Mouse (Mus musculus) right cerebral cortex, postnatal 14 days (tissue): ENCODE data around the gene Tmem43.
"Not testable (repeated sequence)": the region's sequence is repeated elsewhere in the genome, so short reads cannot be mapped to it uniquely, and the experiment has no call there.

Source experiments
- DNase-seq: peaks from one replicate; pipeline ENCODE4 v3.0.0; 2022

Tmem43 gene

DNA sequence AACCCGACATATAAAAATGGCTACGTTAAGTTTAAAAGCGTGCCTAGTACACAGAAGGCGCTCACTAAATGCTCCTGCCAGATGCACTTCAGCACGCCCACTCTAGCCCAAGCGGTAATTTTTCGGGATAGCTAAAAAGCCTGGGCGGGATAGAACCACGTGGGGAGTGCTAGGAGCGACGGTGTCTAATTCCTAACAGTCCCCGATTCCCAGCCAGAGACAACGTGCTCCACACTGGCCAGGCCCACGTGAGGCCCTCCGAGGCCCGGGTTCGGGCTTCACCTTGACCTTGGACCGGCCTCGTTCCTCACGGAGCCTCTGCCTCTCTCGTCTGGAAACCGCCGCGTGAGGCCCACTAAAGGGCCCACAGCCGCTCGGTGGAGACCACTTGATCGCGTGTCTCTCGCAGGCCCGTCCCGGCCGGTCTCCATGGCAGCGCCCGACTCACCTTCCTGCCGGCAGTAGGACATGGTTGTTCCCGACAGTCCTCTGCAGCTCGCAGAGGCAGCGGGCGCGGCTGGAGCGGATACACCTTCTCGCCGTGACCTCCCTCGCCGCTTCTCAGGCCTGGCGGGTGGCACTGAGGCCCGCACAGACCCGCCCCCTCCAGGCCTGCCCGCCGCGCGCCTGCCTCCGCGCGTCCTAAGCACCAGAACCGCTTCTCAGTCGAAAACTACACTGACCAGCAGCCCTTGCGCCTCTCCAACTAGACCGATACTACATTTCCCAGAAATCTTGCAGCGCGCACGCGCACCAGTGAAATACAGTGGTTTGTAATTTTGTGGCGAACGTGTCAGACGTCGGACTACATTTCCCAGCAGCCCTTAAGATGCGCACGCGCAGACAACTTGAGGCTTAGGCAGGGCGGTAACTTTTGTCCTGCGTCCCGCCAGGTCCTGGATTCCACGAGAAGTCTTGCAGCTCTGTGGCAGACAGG lies at the start of gene Tmem43, which contains the start of gene Chchd4:
Tmem43 (plus strand) TSS at position 836 of the 937 bp plus-strand sequence.
Chchd4 (minus strand) TSS at position 679 of the 937 bp plus-strand sequence.
- peak; percentile 97 for DNase-seq

DNA sequence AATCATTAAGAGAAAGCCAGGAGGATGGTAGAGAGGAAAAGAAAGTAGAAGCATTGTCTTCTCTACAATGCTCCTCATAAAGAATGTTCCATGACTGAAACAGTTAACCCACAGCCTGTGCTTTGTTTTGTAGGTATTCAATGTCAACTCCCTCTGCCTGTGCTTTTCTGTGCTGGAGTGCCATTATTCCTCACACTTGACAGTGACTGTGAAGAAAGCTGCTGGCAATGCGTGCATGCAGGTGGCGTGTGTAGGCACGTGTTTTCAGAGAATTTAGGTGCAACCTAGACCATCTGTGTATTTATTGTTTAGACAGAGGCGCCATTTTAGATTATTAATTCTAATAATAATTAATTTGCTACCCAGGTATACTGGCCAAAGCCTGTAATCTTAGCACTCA lies 49.4 kb upstream of the Tmem43 start:
- DNase-seq, result no peak

DNA sequence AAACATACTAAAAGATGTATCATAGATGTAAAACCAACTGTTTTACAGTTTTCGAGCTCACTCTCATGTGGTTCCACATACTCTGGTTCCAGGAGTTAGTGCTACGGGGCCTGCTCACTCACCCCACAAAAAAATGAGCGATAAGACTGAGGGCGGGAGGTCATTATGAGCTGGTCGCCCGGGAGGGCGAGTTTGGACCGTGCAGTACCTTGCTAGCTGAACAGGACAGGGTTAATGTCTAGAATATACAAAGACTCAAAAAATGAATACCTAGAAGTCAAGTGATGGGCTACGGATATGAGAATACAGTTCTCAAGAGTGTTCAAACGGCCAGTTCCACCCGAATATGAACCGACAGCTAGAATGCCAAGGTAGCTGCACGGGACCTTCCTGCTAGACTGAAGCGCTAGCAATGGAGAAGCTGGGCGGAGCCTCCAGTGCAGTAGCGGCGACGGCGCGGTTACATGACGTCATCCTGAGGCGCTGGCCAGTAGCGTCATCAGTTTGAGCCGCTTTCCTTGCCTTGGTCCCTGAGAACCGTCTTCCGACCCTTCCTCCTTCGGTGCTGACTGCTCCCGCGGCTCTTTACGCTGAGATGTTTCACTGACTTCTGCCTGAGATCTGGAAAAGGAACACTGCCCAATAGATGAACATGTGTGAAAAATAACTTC lies 32.9 kb upstream of the Tmem43 start:
- peak; percentile 96 for DNase-seq

DNA sequence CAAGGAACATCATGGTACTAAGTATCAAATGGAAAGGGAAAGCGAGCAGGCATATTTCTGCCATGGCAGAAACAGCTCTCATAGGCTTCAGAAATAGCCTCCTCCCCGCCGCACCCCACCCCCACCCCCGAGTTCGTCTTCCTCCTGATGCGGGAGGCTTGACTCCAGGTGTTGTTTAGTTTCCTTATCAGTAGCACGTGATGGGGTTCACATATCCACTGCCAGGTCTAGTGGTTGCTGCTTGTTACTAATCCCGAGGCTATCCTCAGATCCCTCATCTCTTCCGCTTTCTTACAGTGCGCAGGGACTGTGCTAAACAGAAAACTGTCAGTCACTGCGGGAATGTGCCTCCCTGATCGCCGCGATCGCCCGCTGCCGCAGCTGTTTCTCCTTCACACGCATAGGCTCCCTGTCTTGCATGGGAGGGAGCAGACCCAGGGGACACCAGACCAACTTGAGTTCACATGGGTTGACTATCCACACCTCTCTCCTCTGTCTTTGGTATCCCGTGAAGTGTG lies 32.3 kb upstream of the Tmem43 start:
- no peak for DNase-seq

DNA sequence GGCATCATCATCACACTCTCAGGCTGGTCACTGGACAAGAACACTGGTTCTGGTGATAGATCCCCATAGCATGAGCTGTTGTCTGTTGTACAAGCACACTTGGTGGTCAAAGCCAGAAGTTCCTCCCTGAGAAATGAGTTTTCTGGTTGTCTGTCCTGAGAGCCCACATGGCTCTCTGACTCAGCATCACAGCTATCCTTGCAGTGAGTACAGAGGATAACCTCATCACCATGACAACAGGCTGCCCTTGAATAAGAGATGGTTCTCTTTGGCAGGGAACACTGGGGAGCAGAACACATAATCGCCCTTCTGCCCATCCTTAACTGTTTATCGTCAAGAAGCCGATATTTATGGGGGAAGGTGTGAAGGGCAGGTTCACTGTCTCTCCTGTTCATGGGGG lies 28.2 kb upstream of the Tmem43 start:
- no peak for DNase-seq

DNA sequence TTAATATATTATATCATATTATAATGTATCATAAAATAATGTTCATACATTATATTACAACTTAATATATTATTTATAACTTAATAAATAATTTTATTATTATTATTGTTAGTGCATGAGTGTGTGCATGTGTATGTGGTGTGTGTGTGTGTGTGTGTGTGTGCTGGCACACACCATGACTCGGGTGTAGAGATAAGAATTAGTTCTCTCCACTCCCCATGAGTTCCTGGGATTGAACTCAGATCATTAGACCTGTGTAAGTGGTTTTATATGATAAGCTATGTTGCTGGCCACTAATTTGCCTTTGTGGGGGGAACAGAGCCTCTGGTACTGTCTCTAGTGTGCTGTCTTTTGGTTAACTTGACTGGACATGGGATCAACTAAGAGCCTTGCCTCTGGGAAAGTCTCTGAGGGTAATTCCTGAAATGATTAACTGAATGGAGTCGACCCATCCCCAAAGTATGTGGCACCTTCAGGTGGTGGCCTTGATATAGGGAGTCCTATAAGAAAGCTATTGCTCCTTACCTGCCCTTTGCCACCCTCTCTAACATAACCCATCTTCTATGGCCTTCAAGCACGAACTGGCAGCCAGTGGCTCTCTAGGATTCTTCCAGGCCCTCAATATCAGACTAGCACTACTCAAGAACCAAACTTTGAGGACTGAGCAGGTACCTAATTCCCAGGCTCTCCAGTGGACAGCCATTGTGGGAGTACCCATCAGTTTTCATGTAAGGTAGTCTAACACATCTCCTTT lies 23.9 kb upstream of the Tmem43 start:
- DNase-seq, result no peak

DNA sequence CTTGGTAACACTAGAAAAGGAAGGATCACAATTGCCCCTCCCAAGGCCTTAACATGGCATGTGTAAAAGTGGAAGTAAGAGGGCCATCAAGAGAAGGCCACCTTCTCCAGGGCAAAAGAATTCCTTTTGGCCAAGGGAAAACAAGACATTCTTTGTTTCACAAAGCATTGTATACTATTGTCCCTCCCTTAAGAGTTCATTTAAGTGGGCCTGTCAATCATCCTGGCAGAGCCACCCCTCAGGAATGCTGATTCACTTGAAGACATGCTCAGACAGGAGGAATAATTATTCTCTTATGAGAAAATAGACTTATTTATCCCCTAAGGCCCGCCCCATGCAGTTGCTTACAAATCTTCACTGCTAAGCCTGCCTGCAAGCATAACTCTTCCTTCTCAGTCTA lies 21.4 kb upstream of the Tmem43 start:
- DNase-seq, result no peak

DNA sequence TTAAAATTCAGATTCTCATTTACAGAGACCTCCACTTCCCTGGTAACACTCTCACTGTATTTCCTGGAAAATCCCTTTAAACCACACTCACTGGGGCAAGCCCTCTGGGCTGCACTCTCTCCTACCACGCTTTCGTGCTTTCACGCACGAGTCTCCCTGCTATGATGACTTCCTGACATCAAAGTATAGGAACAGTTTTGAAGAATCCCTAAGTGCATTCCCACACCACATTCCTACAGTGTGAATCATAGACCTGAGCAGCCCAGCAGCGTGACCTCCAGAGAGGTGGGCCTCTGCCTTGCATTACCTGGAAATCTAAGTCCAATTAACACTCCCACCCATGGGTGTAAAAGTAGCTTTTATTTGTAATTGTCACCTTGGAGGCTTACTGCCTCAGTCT lies 19.0 kb upstream of the Tmem43 start:
- no peak for DNase-seq

DNA sequence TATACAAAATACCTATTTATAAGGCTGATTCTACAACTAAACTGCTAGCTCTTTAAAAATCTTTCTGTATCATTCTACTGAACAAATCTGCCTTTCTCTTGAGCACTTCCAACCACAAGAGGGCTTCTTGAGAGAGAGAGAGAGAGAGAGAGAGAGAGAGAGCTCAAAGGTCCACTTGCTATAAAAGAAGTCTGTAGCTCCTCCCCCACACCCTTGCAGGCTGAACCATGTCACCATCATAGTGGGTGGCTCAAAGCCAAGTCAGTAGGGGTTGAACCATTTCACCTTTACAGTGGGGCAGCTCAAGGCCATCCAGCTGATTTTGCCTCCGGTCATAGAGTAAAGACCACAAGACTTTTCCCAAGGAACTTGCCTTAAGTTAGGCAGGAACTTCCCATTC lies 14.0 kb upstream of the Tmem43 start:
- no peak for DNase-seq

DNA sequence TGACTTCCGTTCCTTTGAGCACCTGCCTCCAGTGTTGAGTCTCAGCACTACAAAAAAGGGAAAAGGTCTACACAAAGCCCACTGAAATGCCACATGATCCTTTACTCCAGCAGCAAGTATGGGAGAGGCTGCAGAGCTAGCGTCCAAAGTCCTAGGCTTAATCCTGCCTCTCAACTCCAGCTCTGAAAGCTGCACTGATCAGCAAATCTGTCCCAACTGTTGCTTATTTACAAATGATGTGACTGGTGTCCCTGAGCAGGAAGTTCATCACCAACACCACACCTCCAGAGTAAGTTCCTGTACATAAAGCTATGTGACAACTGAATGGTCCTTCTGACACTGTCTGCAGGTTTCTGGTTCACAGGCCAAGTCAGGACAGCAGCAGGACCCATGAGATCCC lies 7.7 kb upstream of the Tmem43 start:
- no peak for DNase-seq

DNA sequence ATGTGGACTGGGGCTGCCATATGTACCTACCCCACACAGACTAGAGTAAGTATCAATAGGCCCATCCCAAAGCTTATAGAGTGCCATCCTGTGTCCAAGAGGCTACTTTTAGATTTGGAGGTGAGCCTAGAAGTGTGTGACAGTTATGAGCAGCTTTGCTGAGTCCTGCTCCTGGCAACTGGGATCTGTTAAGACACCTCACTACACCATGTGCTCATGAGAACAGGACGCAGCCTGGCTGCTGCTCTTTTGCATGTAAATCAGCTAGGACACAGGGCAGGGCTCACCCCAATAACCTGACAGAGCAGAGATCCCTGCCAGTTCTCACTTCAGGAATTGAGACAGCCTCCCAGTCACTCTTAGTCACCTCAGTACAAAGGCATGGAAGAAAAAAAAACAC lies 6.4 kb upstream of the Tmem43 start:
- DNase-seq, result no peak

DNA sequence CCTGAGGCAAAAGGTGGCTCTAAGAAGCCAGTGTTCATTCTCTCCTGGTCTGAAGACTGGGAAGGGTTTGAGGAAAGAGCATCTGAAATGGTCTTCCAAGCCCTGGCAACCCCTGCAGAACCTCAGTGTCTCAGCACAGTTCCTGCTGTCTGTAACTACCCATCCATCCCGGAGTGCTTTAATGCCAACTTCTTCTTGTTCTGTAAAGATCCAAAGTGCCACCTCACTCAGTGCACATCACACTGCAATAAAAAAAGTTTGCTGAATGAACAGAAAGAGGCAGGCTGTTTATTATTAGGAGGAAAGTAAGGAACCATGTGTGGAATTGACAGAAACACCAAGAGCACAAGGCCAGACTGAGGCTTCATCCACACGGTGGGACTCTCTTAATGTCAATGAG lies 2.8 kb upstream of the Tmem43 start:
- DNase-seq, result no peak

DNA sequence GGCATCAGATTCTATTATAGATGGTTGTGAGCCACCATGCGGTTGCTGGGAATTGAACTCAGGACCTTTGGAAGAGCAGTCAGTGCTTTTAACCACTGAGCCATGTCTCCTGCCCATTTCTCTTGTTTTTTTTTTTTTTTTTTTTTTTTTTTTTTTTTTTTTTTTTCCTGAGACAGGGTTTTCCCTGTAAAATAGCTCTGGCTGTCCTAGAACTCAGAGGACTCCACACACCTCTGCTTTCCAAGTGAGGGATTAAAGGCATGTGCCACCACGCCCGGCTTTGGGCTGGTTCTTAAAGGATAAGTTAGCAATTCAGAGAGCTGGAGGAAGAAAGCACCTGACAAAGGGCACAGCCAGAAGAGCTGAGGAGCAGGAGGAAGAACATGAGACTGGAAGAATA lies 2.1 kb upstream of the Tmem43 start:
- not testable (repeated sequence) for DNase-seq

DNA sequence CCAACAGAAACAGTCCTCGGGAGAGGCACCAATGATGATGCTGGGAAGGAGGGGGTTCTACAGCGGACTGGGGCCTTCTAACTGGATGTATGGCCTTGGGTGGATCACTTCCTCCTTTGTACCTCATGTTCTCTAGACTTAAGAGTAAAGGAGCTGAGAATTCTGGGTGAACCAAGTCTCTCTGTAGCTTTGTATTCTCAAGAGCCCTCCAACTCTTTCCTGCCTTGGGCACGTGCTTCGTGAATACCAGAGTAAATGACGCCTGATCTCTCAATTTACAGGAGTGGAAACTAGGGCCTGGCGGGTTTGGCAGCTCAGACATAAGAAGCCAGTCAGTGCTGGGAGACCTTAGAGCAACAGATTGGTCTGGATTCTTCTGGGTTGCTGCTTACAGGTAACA lies 1.2 kb upstream of the Tmem43 start:
- no peak for DNase-seq

DNA sequence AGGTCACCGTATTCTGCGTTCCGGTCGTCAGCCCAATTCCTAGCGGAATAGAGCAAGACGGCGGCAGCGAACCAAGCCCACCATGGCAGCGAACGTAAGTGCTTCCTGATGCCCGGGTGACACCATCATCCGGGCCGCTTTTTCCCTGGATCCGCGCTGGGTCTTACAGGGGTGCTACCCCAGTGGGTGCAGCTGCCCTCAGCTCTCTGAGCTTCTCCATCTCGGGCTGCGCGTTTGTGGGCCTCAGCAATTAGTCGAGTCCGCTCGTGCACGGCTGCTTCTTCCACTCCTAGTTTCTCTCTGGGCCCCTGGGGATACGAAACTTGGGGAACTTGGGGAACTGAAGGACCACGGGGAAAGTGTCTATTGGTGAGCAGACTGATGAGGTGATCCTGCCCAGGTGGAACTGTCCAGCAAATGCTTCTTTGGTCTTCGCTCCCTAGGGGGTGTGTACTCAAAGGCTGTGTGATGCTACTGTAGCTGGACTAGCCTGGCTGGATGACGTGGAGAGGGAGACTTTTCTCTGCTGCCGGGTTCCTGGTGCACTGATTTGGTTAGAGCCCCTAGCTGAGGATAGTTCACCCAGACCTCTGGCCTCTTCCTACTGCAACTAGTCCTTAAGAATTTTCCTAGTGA lies 420 bp downstream of the Tmem43 start:
- DNase-seq, result no peak

DNA sequence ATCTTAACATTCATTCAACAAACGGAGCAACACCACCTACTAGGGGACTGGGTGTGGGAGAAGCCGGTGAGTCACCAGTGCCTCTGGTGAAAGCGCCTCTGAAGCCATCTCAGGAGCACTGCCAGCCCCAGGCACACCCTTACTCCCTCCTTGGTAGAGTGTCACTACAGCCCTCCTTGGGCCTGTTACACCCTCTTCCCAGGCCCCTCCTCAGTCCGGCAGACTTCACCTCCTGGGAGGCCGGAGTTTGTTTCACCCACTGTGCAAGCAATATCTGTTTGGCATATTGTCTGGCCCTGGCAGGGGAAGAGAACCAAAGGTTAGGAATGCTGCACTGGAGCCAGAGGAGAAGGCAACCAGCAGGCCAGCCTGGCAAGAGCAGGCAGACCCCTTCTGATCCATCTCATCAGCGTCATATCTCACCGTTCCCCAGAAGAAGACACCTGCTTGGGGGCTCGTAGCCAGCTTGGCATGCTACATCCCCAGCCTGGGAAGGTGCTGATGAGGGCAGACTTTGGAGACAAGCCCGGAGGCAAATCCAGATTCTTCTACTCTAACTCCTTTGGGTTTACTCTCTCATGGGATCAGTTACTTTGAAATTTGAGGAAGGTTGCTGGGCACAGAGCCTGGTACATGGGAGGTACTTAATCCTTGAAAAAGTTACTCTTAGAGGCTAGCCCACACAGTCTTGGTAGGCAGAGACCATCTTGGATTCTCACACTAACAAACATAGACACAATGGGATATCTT lies 1.1 kb downstream of the Tmem43 start:
- DNase-seq, result no peak

DNA sequence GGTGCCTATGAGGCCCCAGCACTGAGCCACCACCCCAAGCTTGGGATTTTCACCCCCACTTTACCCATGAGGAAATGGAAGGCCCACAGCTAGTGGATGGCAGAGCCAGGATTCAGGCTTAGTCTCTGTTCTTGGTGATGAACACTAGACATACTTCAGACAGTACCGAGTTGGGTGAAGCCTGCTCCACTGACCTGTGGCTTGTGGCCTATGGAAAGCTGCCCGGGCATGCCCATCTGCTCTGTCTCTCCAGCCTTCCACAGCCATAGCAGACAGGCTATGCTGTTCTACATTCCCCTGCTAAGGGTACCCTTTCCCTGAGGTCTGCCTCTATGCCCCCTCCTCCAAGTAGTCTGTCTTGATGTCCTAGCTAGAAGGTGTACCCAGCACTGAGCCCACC lies 3.0 kb downstream of the Tmem43 start:
- no peak for DNase-seq

DNA sequence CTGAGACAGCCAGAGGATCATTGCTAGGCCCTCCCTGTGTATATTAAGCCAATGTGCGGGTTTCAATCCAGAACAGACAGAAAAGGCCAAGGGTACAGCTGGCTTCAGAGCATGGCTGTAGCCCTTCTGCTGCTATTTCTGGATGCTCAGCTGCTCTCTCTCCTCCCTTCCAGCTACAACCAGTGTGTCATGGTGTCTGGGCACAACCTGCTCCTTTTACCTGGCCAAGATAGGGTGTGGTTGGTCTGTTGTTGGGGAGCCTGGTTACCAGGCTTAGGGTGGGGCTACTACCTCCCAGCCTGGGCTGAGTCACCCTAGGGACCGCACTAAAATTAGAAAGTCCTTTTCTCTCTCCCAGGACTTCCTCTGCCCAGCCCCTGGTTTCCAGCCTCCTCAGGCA lies 9.9 kb downstream of the Tmem43 start:
- no peak for DNase-seq

DNA sequence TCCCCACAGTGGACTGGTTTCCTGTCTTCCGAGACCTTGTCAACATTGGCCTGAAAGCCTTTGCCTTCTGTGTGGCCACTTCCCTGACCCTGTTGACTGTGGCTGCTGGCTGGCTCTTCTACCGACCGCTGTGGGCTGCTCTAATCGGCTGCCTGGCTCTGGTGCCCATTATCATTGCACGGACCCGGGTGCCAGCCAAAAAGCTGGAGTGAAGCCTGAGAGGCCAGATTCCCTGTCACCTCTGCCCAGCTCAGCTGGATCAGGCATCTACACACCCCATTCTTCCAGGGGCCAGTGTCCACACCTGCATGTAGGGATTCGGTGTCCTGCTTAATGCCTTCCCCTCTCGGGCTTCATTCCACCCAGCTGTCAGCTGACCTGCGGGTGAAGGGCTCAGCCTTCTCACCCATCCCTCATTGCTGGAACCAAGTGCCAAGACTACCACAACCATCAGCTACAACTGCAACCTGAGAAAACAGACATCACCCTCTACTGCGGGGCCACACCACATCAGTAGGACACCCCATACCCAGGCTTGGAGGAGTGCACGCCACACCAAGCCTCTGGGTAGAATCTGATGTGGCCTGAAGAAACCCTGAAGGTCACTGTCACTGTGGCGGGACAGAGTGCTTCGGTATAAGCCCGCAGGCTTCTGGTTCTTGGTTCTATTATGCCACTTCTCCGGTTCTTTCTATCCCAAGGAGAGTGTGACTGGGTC lies 13.4 kb downstream of the Tmem43 start:
- DNase-seq, result no peak

DNA sequence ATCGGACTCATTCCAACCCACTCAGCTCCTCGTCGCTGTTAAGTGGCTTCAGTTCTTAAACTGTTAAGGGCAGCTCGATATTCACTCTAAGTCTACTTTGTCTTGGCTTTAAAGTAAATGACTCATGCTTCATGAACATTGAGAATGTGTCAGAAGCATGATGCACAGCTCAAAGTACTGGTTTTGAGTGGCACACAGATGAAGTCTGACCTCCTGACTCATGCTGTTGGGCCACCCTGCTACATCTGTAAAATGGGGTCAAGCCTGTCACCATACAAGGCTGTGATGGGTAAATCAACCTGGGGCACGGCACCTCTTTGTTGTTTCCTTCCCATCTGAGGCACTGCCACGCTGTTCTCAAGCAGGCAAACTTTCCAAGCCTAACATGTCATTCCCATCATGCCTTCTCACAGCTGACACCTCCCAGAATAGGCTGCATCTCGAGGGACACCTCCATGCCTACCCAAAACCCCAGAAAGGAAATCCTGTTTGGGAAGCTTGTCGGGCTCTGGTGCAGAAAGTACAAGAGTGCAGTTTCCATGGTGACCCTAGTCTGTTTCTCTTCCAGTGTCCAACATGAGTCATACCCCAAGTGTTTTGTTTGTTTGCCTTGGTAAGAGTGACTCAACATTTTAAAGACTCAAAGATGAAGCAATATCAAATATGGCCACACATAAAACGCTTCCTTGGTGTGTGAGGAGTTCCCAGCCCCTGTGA lies 15.2 kb downstream of the Tmem43 start:
- DNase-seq, result no peak

DNA sequence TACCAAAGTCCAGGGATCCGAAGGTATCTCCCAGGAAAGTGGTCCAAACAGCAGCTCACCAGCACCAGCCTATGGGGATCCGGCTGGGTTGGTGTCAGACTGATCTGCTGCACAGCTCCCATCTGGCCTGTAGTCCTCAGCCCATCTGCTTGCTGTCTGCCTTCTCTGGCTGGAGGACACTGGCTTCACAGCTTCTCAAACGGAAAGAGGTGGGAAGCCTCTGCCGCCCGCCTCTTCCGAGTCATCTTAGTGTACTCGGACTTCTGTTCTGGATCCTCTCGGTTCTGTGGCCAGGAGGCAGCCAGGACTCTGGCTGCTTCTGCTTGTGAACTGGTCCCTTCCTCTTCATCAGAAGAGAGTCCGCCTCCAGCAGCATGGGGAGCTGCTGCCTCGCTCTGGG lies 16.4 kb downstream of the Tmem43 start:
- peak; percentile 32 for DNase-seq
